Mouse (Mus musculus): ENCODE data around the gene Col18a1. TPM values are rescaled to one million over a fixed set of nuclear protein-coding genes. Genes with fewer than 3 reads are reported as not detected.

Col18a1 gene
- polyA plus RNA-seq, 1 experiment from 2014 or later, result 449 TPM

GRCm38 (mm10) chr10:77206134-77206533 is 39.8 kb upstream of the Col18a1 start:
- no peak for ATAC-seq
- in situ Hi-C loops (cut with MboI; ENCODE audit: low pct_unique_long_range_greater_than_20kb), result loop anchor here (5.0 kb wide), 1 partner anchor 39 kb away; the partner anchor contains the start of gene Col18a1
- no peak for TF ChIP-seq CTCF (IDR thresholded peaks at IDR 0.05)
- no peaks in the 10 kb centered on the region for H3K27me3 ChIP-seq
- POLR2A ChIA-PET, result interaction anchor here (0.7 kb wide), 1 partner anchor 14 kb away, joined by 3 read pairs; no protein-coding TSS in a partner anchor
- CTCF ChIA-PET, result interaction anchor here (0.9 kb wide), 1 partner anchor 38 kb away, joined by 3 read pairs; no protein-coding TSS in a partner anchor
- DNase-seq (ENCODE audit: low read depth, low spot score), result no peak

- in situ Hi-C loops (cut with MboI; ENCODE audit: low pct_unique_long_range_greater_than_20kb), result no loop called here
Observed at GRCm38 (mm10) chr10:77203960-77204359, 37.6 kb upstream of the Col18a1 start.

GRCm38 (mm10) chr10:77201919-77202318 is 35.6 kb upstream of the Col18a1 start:
- ChIA-PET POLR2A (no interaction called here), CTCF (interaction anchor here (1.4 kb wide), 1 partner anchor 10 kb away, joined by 6 read pairs; no protein-coding TSS in a partner anchor)
- TF ChIP-seq CTCF (IDR thresholded peaks at IDR 0.05), result no peak
- H3K27me3 ChIP-seq, result no peaks in the 10 kb centered on the region
- DNase-seq (ENCODE audit: low read depth, low spot score), result no peak
- in situ Hi-C loops (cut with MboI; ENCODE audit: low pct_unique_long_range_greater_than_20kb), result no loop called here
- no peak for ATAC-seq

More at GRCm38 (mm10) chr10:77203960-77204359, 37.6 kb upstream of the Col18a1 start:
- TF ChIP-seq CTCF (IDR thresholded peaks at IDR 0.05), result no peak
- no peak for ATAC-seq
- DNase-seq (ENCODE audit: low read depth, low spot score), result no peak
- POLR2A ChIA-PET, result no interaction called here
- CTCF ChIA-PET, result interaction anchor here (0.6 kb wide), 1 partner anchor 54 kb away, joined by 3 read pairs; no protein-coding TSS in a partner anchor
- no peaks in the 10 kb centered on the region for H3K27me3 ChIP-seq

- ChIA-PET POLR2A (no interaction called here), CTCF (no interaction called here)
- no peaks in the 10 kb centered on the region for H3K27me3 ChIP-seq
- TF ChIP-seq CTCF (IDR thresholded peaks at IDR 0.05), result no peak
- in situ Hi-C loops (cut with MboI; ENCODE audit: low pct_unique_long_range_greater_than_20kb), result no loop called here
- DNase-seq (ENCODE audit: low read depth, low spot score) (no peak), ATAC-seq (no peak)
Observed at GRCm38 (mm10) chr10:77200295-77200694, 33.9 kb upstream of the Col18a1 start.

- no peak for ATAC-seq
- CTCF ChIA-PET, result interaction anchor here (1.6 kb wide), 1 partner anchor 15 kb away, joined by 3 read pairs; no protein-coding TSS in a partner anchor
- in situ Hi-C loops (cut with MboI; ENCODE audit: low pct_unique_long_range_greater_than_20kb), result no loop called here
- TF ChIP-seq CTCF (IDR thresholded peaks at IDR 0.05), result no peak
- POLR2A ChIA-PET, result no interaction called here
- no peak for DNase-seq (ENCODE audit: low read depth, low spot score)
- no peaks in the 10 kb centered on the region for H3K27me3 ChIP-seq
Observed at GRCm38 (mm10) chr10:77199229-77199628, 32.9 kb upstream of the Col18a1 start.

- no peak for TF ChIP-seq CTCF (IDR thresholded peaks at IDR 0.05)
- ChIA-PET CTCF (no interaction called here), POLR2A (no interaction called here)
- no peaks in the 10 kb centered on the region for H3K27me3 ChIP-seq
- DNase-seq (ENCODE audit: low read depth, low spot score) (no peak), ATAC-seq (no peak)
- in situ Hi-C loops (cut with MboI; ENCODE audit: low pct_unique_long_range_greater_than_20kb), result no loop called here
Observed at GRCm38 (mm10) chr10:77197469-77198209, 31.3 kb upstream of the Col18a1 start.

- in situ Hi-C loops (cut with MboI; ENCODE audit: low pct_unique_long_range_greater_than_20kb), result no loop called here
Observed at GRCm38 (mm10) chr10:77196676-77197075, 30.3 kb upstream of the Col18a1 start.

GRCm38 (mm10) chr10:77196115-77196514 is 29.8 kb upstream of the Col18a1 start:
- in situ Hi-C loops (cut with MboI; ENCODE audit: low pct_unique_long_range_greater_than_20kb), result no loop called here
- no peaks in the 10 kb centered on the region for H3K27me3 ChIP-seq
- ChIA-PET POLR2A (no interaction called here), CTCF (no interaction called here)
- TF ChIP-seq CTCF (IDR thresholded peaks at IDR 0.05), result no peak
- ATAC-seq, result no peak
- DNase-seq (ENCODE audit: low read depth, low spot score), result no peak

More at GRCm38 (mm10) chr10:77196676-77197075, 30.3 kb upstream of the Col18a1 start:
- no peak for ATAC-seq
- POLR2A ChIA-PET, result no interaction called here
- CTCF ChIA-PET, result no interaction called here
- DNase-seq (ENCODE audit: low read depth, low spot score), result no peak
- no peaks in the 10 kb centered on the region for H3K27me3 ChIP-seq
- no peak for TF ChIP-seq CTCF (IDR thresholded peaks at IDR 0.05)

GRCm38 (mm10) chr10:77193495-77193894 is 27.1 kb upstream of the Col18a1 start:
- ATAC-seq, result peak; percentile 47
- in situ Hi-C loops (cut with MboI; ENCODE audit: low pct_unique_long_range_greater_than_20kb), result no loop called here
- CTCF ChIA-PET, result interaction anchor here (1.6 to 3.2 kb wide), 2 partner anchors 59 to 61 kb away, joined by 3 to 14 read pairs; no protein-coding TSS in a partner anchor
- H3K27me3 ChIP-seq, result no peaks in the 10 kb centered on the region
- DNase-seq (ENCODE audit: low read depth, low spot score), result peak; percentile 73
- POLR2A ChIA-PET, result no interaction called here
- TF ChIP-seq CTCF (IDR thresholded peaks at IDR 0.05), result no peak

- no peak for TF ChIP-seq CTCF (IDR thresholded peaks at IDR 0.05)
- no peak for DNase-seq (ENCODE audit: low read depth, low spot score)
- ATAC-seq, result no peak
- ChIA-PET CTCF (interaction anchor here (1.5 to 3.2 kb wide), 3 partner anchors 9 to 62 kb away, joined by 3 to 14 read pairs (median 6); no protein-coding TSS in a partner anchor), POLR2A (interaction anchor here (0.6 kb wide), 1 partner anchor 312 kb away, joined by 3 read pairs; no protein-coding TSS in a partner anchor)
- no peaks in the 10 kb centered on the region for H3K27me3 ChIP-seq
- in situ Hi-C loops (cut with MboI; ENCODE audit: low pct_unique_long_range_greater_than_20kb), result no loop called here
Observed at GRCm38 (mm10) chr10:77192745-77193144, 26.4 kb upstream of the Col18a1 start.
